ENCODE assay signal across 8 mouse cellular contexts in genomic region chr4:155891551-155892001, GRCm38 (mm10). TPM values are rescaled to one million over a fixed set of nuclear protein-coding genes. Genes with fewer than 3 reads are reported as not detected.
DNase-seq lines count a peak whose midpoint lies in the region; ATAC-seq and TF ChIP-seq lines count a peak whose summit lies in the region.

Gene Pusl1 (minus strand): TSS chr4:155891781.
Gene Acap3 (plus strand): TSS chr4:155891822.

- peak; percentile 90 for ATAC-seq in forebrain, embryonic 12.5 days (ENCODE audit: low FRiP score)
- ATAC-seq in heart, postnatal 0 days (ENCODE audit: insufficient read depth, low read depth), result peak; percentile 90
- ATAC-seq in liver, embryonic 16.5 days (ENCODE audit: low read depth), result peak; percentile 85
- ATAC-seq in neural tube, embryonic 13.5 days (ENCODE audit: low read depth), result peak; percentile 82

- no peaks in the 10 kb centered on the region for H3K27me3 ChIP-seq in CH12.LX (replicated peaks)
- H3K27me3 ChIP-seq in forebrain, embryonic 12.5 days, result no peaks in the 10 kb centered on the region
- H3K27me3 ChIP-seq in heart, postnatal 0 days (ENCODE audit: control insufficient read depth, insufficient read depth, low read length), result no peaks in the 10 kb centered on the region
- H3K27me3 ChIP-seq in liver, embryonic 16.5 days (ENCODE audit: control insufficient read depth, insufficient read depth, low read depth, low read length), result no peaks in the 10 kb centered on the region
- H3K27me3 ChIP-seq in neural tube, embryonic 13.5 days, result no peaks in the 10 kb centered on the region
- H3K27me3 ChIP-seq in testis, adult 2 months (ENCODE audit: control insufficient read depth, insufficient read depth, low read length), result no peaks in the 10 kb centered on the region

- H3K79me2 ChIP-seq in CH12.LX (replicated peaks; ENCODE audit: control insufficient read depth, extremely low read depth, insufficient read depth, poor library complexity, severe bottlenecking), result peaks cover 13% of the 10 kb centered on the region; the same call in 1 of the 2 replicates

- H3K27ac ChIP-seq in CH12.LX (ENCODE audit: insufficient read depth, low read depth), result peak within 1 kb of the TSS; percentile 91
- peak within 1 kb of the TSS; percentile 99 for H3K27ac ChIP-seq in forebrain, embryonic 12.5 days
- peak within 1 kb of the TSS; percentile 97 for H3K27ac ChIP-seq in heart, postnatal 0 days (ENCODE audit: low read depth)
- peak within 1 kb of the TSS; percentile 95 for H3K27ac ChIP-seq in liver, embryonic 16.5 days (ENCODE audit: low read length)
- H3K27ac ChIP-seq in neural tube, embryonic 13.5 days (replicated peaks), result peak within 1 kb of the TSS; percentile 100
- H3K27ac ChIP-seq in testis, adult 2 months (ENCODE audit: control insufficient read depth, insufficient read depth, low read depth, low read length), result peak within 1 kb of the TSS; percentile 96

- no peak for TF ChIP-seq RAD21 in CH12.LX (IDR thresholded peaks at IDR 0.05; ENCODE audit: low read depth, low read length)

- 0% methylated on average over 52 of the region's 52 CpGs for WGBS in forebrain, embryonic 12.5 days
- under 1% methylated on average over 52 of the region's 52 CpGs for WGBS in heart, postnatal 0 days
- WGBS in liver, embryonic 16.5 days (ENCODE audit: insufficient replicate concordance), result under 1% methylated on average over 52 of the region's 52 CpGs
- WGBS in neural tube, embryonic 13.5 days, result under 1% methylated on average over 52 of the region's 52 CpGs

- TF ChIP-seq POLR2A in CH12.LX (IDR thresholded peaks at IDR 0.05; ENCODE audit: low read depth, low read length), result peak; percentile 78
- peak; percentile 37; the same call in 1 of the 2 replicates for TF ChIP-seq POLR2A in testis, adult 2 months (IDR thresholded peaks at IDR 0.05; ENCODE audit: control insufficient read depth, low read depth, low read length)

- peaks cover 29 to 50% of the 10 kb centered on the region in 2 experiments for H3K36me3 ChIP-seq in CH12.LX (replicated peaks in 1 of 2; ENCODE audit: control insufficient read depth in 1 of 2, insufficient read depth in 1 of 2, low read length in 1 of 2)
- H3K36me3 ChIP-seq in forebrain, embryonic 12.5 days (replicated peaks), result peaks cover 47% of the 10 kb centered on the region
- peaks cover 31% of the 10 kb centered on the region for H3K36me3 ChIP-seq in heart, postnatal 0 days (replicated peaks; ENCODE audit: control insufficient read depth, insufficient read depth, low read length)
- peaks cover 18% of the 10 kb centered on the region for H3K36me3 ChIP-seq in liver, embryonic 16.5 days (ENCODE audit: control insufficient read depth, insufficient read depth)
- peaks cover 42% of the 10 kb centered on the region for H3K36me3 ChIP-seq in neural tube, embryonic 13.5 days
- H3K36me3 ChIP-seq in testis, adult 2 months (ENCODE audit: control insufficient read depth, insufficient read depth, low read length), result no peaks in the 10 kb centered on the region; the same call in 1 of the 2 replicates

- peak; percentile 95 for DNase-seq in CH12.LX (ENCODE audit: extremely low read depth)
- peak; percentile 92 for DNase-seq in c-Kit-positive CD71-positive TER-119-negative erythroid progenitor cells, embryonic 14.5 days (ENCODE audit: low read depth)
- peak; percentile 89 for DNase-seq in heart, postnatal 0 days (ENCODE audit: low spot score)
- DNase-seq in kidney, postnatal 4 days, result peak; percentile 99

- TF ChIP-seq CTCF in CH12.LX (conservative IDR thresholded peaks at IDR 0.05 in 1 of 2, IDR thresholded peaks at IDR 0.05 in 1 of 2; ENCODE audit: low read depth in 2 of 2, low read length in 2 of 2), result no peak; a peak in 1 of 4 replicates
- no peak; the same call in 1 of the 2 replicates for TF ChIP-seq CTCF in heart, postnatal 0 days (IDR thresholded peaks at IDR 0.05; ENCODE audit: low read depth)
- TF ChIP-seq CTCF in testis, adult 2 months (IDR thresholded peaks at IDR 0.05; ENCODE audit: control insufficient read depth, insufficient read depth, insufficient replicate concordance, low read depth, low read length), result no peak

- H3K4me2 ChIP-seq in CH12.LX (ENCODE audit: insufficient read depth, low read depth, poor library complexity, severe bottlenecking), result peak within 1 kb of the TSS; percentile 76
- H3K4me2 ChIP-seq in forebrain, embryonic 12.5 days, result peak within 1 kb of the TSS; percentile 99
- peak within 1 kb of the TSS; percentile 99 for H3K4me2 ChIP-seq in heart, postnatal 0 days (ENCODE audit: low read depth, low read length)
- H3K4me2 ChIP-seq in liver, embryonic 16.5 days (ENCODE audit: low read depth, low read length), result peak within 1 kb of the TSS; percentile 100
- H3K4me2 ChIP-seq in neural tube, embryonic 13.5 days, result peak within 1 kb of the TSS; percentile 99

- in situ Hi-C loops in CH12.LX (cut with MboI; ENCODE audit: low pct_ligation_motif_present, low pct_unique_long_range_greater_than_20kb, low sequenced_read_pairs), result loop anchor here (5.0 kb wide), 1 partner anchor 51 kb away; the partner anchor contains the start of gene Ube2j2

- no peaks in the 10 kb centered on the region for H3K9me3 ChIP-seq in CH12.LX (replicated peaks; ENCODE audit: low read length)
- H3K9me3 ChIP-seq in forebrain, embryonic 12.5 days, result no peaks in the 10 kb centered on the region
- H3K9me3 ChIP-seq in heart, postnatal 0 days (replicated peaks; ENCODE audit: control insufficient read depth, low read length), result no peaks in the 10 kb centered on the region
- H3K9me3 ChIP-seq in liver, embryonic 16.5 days (replicated peaks; ENCODE audit: control insufficient read depth, low read length), result no peaks in the 10 kb centered on the region
- no peaks in the 10 kb centered on the region for H3K9me3 ChIP-seq in neural tube, embryonic 13.5 days

- H3K4me1 ChIP-seq in CH12.LX (ENCODE audit: control insufficient read depth in 1 of 2, insufficient read depth in 2 of 2), result peaks cover 28 to 55% of the 10 kb centered on the region in 2 experiments
- peaks cover 50% of the 10 kb centered on the region for H3K4me1 ChIP-seq in forebrain, embryonic 12.5 days
- H3K4me1 ChIP-seq in heart, postnatal 0 days (ENCODE audit: control insufficient read depth, insufficient read depth), result peaks cover 27% of the 10 kb centered on the region
- peaks cover 41% of the 10 kb centered on the region for H3K4me1 ChIP-seq in liver, embryonic 16.5 days (ENCODE audit: control insufficient read depth, low read depth, low read length)
- H3K4me1 ChIP-seq in neural tube, embryonic 13.5 days (replicated peaks), result peaks cover 52% of the 10 kb centered on the region
- H3K4me1 ChIP-seq in testis, adult 2 months (ENCODE audit: control insufficient read depth, insufficient read depth, low read length), result peaks cover 22% of the 10 kb centered on the region

- H3K9ac ChIP-seq in CH12.LX (ENCODE audit: insufficient read depth, low read depth), result peak within 1 kb of the TSS; percentile 81
- H3K9ac ChIP-seq in forebrain, embryonic 12.5 days, result peak within 1 kb of the TSS; percentile 92
- peak within 1 kb of the TSS; percentile 80 for H3K9ac ChIP-seq in heart, postnatal 0 days (replicated peaks; ENCODE audit: low read depth, low read length)
- peak within 1 kb of the TSS; percentile 89 for H3K9ac ChIP-seq in liver, embryonic 16.5 days (ENCODE audit: low read depth, low read length)
- H3K9ac ChIP-seq in neural tube, embryonic 13.5 days, result peak within 1 kb of the TSS; percentile 94

- peak within 1 kb of the TSS; percentile 71 to 98 (median 78) for H3K4me3 ChIP-seq in CH12.LX (replicated peaks in 1 of 3; ENCODE audit: low read depth in 2 of 3, low read length in 2 of 3, poor library complexity in 1 of 3)
- H3K4me3 ChIP-seq in forebrain, embryonic 12.5 days (replicated peaks), result peak within 1 kb of the TSS; percentile 93
- H3K4me3 ChIP-seq in heart, postnatal 0 days (ENCODE audit: low read depth, low read length), result peak within 1 kb of the TSS; percentile 80
- H3K4me3 ChIP-seq in liver, embryonic 16.5 days (ENCODE audit: low read depth, low read length), result peak within 1 kb of the TSS; percentile 81
- peak within 1 kb of the TSS; percentile 88 for H3K4me3 ChIP-seq in neural tube, embryonic 13.5 days
- H3K4me3 ChIP-seq in testis, adult 2 months (ENCODE audit: control insufficient read depth, low read depth, low read length), result peak within 1 kb of the TSS; percentile 96

- dilution Hi-C loops in CH12.LX (cut with MboI; ENCODE audit: extremely low pct_ligation_motif_present, extremely low pct_unique_long_range_greater_than_20kb, low sequenced_read_pairs), result no loop called here

- TF ChIP-seq EP300 in CH12.LX (IDR thresholded peaks at IDR 0.05; ENCODE audit: low read length), result no peak
- TF ChIP-seq EP300 in heart, postnatal 0 days (IDR thresholded peaks at IDR 0.05; ENCODE audit: low read depth), result 0 out of 2 replicates have a peak, but pooled peaks have one; percentile 42

TF ChIP-seq in CH12.LX, 34 proteins besides CTCF, POLR2A, EP300 and RAD21 (continues in another document):
- TF ChIP-seq CHD2 (IDR thresholded peaks at IDR 0.05; ENCODE audit: low read length), result no peak
- peak; percentile 46; the same call in 1 of the 2 replicates for TF ChIP-seq MEF2A (IDR thresholded peaks at IDR 0.05; ENCODE audit: borderline replicate concordance, low read depth, low read length)
- no peak for TF ChIP-seq ETS1 (conservative IDR thresholded peaks at IDR 0.05; ENCODE audit: low read depth, low read length)
- no peak for TF ChIP-seq TBP (conservative IDR thresholded peaks at IDR 0.05; ENCODE audit: low read depth, low read length)

RNA-seq across cellular contexts. Expression of gene Pusl1, which starts in this region (rescaled TPM):
- total RNA-seq in CH12.LX (2012; rRNA removed) (45.7 and 61.4 TPM in 2 replicates), CH12.LX (2014; rRNA removed) (32.1 and 38.0 TPM in 2 replicates)
- 29.5 and 37.5 TPM in 2 replicates for polyA plus RNA-seq in CH12.LX (2012; ENCODE audit: insufficient read length, low read depth)
- 44.6 and 48.8 TPM in 2 replicates for polyA plus RNA-seq in forebrain, embryonic 12.5 days (2016; fragmentation: Nextera tagmentation; extraction: Ambion mirVana)
- 31.3 and 33.9 TPM in 2 replicates for total RNA-seq in heart, postnatal 0 days (2014; rRNA removed; ENCODE audit: low replicate concordance)
- 20.1 and 22.3 TPM in 2 replicates for polyA plus RNA-seq in heart, postnatal 0 days (2015; fragmentation: Nextera tagmentation; extraction: Ambion mirVana)
- 12.9 and 13.4 TPM in 2 replicates for polyA plus RNA-seq in liver, embryonic 16.5 days (2015; fragmentation: Nextera tagmentation; extraction: Ambion mirVana)
- 51.5 and 55.4 TPM in 2 replicates for polyA plus RNA-seq in neural tube, embryonic 13.5 days (2015; fragmentation: Nextera tagmentation; extraction: Ambion mirVana)
- polyA plus RNA-seq in testis, adult 2 months (2012; rRNA removed), result 20.3 and 23.5 TPM in 2 replicates

RNA-seq across cellular contexts. Expression of gene Acap3, which starts in this region (rescaled TPM):
- 10.7 and 13.1 TPM in 2 replicates for total RNA-seq in CH12.LX (2012; rRNA removed)
- 4.2 and 4.3 TPM in 2 replicates for total RNA-seq in CH12.LX (2014; rRNA removed)
- 10.5 and 13.4 TPM in 2 replicates for polyA plus RNA-seq in CH12.LX (2012; ENCODE audit: insufficient read length, low read depth)
- 47.9 and 57.2 TPM in 2 replicates for polyA plus RNA-seq in forebrain, embryonic 12.5 days (2016; fragmentation: Nextera tagmentation; extraction: Ambion mirVana)
- 16.3 and 31.2 TPM in 2 replicates for total RNA-seq in heart, postnatal 0 days (2014; rRNA removed; ENCODE audit: low replicate concordance)
- 5.8 and 6.4 TPM in 2 replicates for polyA plus RNA-seq in heart, postnatal 0 days (2015; fragmentation: Nextera tagmentation; extraction: Ambion mirVana)
- 5.5 and 5.6 TPM in 2 replicates for polyA plus RNA-seq in liver, embryonic 16.5 days (2015; fragmentation: Nextera tagmentation; extraction: Ambion mirVana)
- polyA plus RNA-seq in neural tube, embryonic 13.5 days (2015; fragmentation: Nextera tagmentation; extraction: Ambion mirVana), result 68.4 and 72.3 TPM in 2 replicates
- polyA plus RNA-seq in testis, adult 2 months (2012; rRNA removed), result 9.0 and 11.3 TPM in 2 replicates

Comparison
In these comparisons a context has a peak if more than half of its experiments do, and no peak if none do; other contexts are left out.
1. Peak in every context shown above with its lines: DNase-seq, ATAC-seq, H3K4me3 ChIP-seq and H3K27ac ChIP-seq.